Mouse (Mus musculus) hematopoietic stem cell, adult 5-6 weeks (primary cell): ENCODE measurements at regions not wholly inside any gene's neighbourhood (a gene's known extent, or its start where the extent isn't known, plus 50 kb on each side); places are given as distances from the start of the nearest gene placed in this dataset.
"Not testable (repeated sequence)": the region's sequence is repeated elsewhere in the genome, so short reads cannot be mapped to it uniquely, and the experiment has no call there.

Experiments used
- ATAC-seq, 2 experiments: fragments of 125-278 bp in 1 of 2; replicated peaks in 1 of 2; 2 replicates each; pipeline ENCODE4 v1.8.0; 2016 to 2017; ENCODE audit warnings: inconsistent platforms in 2 of 2, mild to moderate bottlenecking in 2 of 2, moderate number of reproducible peaks in 2 of 2, low read depth in 1 of 2, moderate TSS enrichment in 1 of 2; ENCODE audit not compliant: low FRiP score in 2 of 2, poor library complexity in 2 of 2, severe bottlenecking in 2 of 2, insufficient read depth in 1 of 2, low TSS enrichment in 1 of 2

DNA sequence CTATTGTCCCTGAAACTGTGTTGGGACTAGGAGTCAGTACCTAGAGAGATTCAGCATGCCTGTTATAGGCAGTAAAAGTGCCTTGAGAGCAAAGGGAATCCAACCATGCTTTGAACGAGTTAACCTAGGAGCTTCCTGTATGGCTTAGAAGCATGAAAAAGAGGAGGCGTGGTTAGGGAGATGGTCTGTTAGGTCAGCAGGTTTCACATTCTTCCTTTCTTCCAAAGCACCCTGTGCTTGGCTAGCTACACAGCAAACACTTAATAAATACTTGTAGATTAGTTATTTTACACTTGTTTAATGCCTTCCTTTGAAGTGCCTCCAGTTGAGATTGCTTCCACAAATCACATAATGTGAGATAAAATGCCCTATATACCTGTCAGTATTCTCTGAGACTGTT, 284.9 kb upstream of the Adgra3 start:
- no peak for ATAC-seq

DNA sequence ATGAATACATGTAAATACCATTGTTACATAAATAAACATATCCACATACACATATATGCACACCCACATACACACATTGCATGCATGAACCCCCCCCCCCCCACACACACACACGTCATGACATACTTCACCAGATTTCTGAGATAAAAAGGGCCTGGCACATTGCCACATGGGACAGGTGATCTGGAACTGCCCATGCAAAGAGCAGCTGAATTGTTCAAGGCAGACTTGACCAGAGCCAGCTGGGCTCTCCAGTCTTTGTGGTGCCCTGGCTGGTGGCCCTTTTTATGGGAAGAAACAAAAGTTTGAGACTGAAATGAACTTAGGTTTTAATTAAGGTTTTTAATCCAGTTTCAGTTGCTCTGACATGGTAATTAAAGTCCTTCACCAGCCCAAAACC, 250.7 kb upstream of the Adgra3 start:
- no peak for ATAC-seq

DNA sequence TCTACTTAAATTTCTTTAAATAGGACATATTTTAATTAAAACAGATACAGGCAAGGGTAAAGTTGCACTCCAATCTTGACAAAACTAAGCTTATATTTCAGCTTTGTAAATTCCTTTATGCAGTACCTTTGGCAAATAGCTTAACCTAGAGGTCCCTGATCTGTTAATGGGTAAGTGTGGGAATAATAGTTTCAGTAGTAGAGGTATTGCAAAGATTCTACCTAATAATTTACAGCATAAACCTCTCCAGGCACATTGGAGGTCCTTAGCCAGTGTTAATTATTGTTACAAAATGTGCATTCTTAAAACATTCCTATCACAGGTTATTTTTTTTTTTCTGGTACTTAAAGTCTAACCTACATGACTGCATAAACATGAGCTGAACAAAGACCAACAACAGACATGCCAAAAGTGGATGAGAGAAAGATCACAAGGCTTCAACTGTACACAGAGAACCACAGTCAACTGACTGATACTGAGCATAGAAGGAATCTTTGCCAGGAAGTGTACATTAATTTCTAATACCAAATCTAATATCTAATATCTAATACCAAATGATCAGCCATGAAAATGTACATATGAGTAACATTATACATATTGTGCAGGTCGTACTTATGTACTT, 245.2 kb upstream of the Adgra3 start:
- ATAC-seq, result no peak

DNA sequence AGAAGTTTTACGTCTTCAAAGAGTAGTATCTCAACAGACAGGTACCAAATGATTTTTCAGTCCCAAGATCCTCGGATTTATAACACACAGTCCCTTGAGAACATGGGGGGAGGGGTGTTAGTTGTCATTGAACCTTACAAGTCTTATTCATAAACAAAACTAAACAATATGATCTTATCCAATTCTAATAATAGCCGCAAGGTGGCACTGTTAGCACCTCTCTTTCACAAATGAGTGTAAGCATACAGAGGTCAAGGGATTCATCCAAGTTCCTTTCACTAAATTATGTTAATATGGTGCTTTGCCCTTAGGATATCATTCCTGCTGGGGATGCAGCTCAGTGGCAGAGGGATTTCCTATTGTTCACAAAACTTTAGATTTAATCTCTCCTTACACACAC, 235.0 kb upstream of the Adgra3 start:
- ATAC-seq, result no peak

DNA sequence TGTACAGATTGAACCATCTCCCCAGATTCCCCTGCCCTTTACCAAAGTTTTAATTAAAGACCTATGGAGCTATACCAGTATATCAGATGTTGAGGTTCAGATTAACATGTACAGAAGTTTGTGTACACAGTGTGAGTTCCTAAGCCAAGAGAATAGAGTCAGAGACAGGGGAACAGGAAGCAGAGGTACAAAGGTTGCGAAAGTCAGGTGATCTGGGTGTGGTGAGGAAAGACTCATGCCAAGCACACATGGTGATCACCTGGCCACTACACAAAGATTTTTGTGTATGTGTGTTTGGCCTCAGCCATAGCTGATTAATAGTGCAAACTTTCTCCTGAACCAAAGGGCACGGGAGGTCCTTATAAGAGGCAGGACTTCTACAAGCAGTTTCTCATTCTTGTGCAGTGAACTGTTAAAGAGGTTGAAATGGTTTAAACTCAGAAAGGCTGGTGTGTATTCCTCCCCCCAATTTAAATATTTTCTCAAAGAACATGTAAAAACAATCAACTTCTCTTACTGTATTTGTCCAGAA, 232.1 kb upstream of the Adgra3 start:
- no peak for ATAC-seq

DNA sequence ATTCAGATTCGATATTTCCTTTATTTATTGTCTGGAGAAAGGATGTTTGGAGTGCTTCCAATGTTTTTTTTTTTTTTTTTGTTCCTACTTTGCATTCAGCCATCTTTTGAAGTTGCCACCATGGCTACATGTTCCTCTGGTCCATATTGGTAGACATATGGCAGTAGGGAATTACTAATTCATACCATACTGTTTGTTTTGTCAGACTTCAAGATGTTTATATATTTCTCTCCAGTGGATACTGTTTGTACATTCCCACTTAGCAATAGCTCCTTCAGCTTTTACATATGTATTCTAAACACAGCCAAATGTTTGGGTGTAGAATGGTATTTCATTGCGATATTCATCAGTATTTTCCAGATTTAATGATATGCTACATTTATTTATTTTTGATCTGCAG, 201.6 kb upstream of the Adgra3 start:
- ATAC-seq, result no peak

DNA sequence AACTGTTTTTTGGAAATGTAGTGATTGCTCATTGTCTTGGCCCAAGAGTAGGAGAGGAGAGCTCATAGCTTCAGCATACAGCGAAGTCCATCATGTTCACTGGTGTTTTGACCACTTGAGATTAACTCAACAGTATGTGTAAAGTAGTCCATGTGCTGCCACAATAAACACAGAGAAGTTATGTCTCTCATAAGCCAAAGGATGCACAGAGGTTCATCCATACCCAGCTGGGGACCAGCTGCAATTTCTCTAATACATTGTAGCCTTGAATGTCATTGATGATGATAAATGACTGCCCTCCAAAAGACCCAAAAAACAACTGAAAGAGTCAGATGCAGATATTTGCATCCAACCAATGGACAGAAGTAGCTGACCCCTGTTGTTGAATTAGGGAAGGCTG, 199.2 kb upstream of the Adgra3 start:
- ATAC-seq, result no peak

DNA sequence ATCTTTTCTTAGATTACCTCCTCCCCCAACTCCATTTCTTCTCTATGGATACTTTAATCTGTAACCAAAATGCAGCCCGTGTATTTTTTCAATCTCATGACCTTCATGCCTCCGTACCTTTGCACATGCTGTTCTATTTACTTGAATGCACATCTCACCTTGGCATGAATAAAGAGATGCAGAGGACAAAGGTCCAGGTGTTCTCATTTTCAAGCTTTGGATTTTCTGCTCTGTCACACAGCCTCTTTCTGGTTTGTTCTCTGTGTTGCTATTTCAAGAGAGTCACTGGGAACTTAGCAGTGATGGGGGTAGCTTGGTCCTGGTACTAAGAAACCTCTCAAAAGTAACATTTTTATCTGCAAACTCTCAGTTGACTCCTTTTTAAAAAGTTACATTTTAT, 175.3 kb upstream of the Adgra3 start:
- no peak for ATAC-seq

DNA sequence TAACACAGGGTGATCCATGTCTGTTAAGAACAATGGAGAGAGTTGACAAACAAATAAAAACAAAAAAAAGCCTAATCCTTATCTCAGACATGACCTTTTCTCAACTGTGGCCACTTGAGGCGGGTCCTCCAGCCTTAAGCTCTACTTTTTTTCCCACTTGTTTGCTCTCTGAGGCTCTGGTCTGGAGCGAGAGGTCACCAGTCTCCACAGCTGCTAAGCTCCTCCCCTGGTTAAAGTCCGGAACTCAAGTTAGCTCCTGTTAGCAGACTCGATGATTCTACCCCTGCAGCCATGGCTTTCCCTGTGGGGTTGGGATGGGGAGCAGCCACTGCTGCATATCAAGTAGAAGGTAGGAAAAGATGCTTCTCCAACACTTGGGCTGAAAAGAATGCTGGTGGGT, 158.2 kb upstream of the Adgra3 start:
- no peak; a peak in 1 of 4 replicates for ATAC-seq

DNA sequence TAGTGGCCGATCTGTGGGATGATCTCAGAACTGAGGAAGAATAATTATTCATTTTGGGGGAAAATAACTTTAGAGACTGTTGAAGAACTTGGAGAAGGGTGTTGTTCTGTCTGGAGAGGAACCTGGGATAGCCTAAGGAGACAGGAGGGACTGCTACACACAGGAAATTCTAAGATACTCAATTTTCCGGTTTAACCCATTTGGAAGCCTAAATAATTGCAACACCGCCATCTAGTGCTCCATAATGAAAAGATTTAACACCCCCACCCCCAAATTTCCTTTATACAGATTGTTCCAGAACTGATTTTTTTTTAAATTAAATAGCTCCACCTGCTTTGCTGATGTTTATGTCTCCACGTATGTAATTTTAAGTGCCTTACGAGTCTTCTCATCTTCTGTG, 157.2 kb upstream of the Adgra3 start:
- peak in 1 of 2 experiments; percentile 22; a peak in 2 of 4 replicates for ATAC-seq

DNA sequence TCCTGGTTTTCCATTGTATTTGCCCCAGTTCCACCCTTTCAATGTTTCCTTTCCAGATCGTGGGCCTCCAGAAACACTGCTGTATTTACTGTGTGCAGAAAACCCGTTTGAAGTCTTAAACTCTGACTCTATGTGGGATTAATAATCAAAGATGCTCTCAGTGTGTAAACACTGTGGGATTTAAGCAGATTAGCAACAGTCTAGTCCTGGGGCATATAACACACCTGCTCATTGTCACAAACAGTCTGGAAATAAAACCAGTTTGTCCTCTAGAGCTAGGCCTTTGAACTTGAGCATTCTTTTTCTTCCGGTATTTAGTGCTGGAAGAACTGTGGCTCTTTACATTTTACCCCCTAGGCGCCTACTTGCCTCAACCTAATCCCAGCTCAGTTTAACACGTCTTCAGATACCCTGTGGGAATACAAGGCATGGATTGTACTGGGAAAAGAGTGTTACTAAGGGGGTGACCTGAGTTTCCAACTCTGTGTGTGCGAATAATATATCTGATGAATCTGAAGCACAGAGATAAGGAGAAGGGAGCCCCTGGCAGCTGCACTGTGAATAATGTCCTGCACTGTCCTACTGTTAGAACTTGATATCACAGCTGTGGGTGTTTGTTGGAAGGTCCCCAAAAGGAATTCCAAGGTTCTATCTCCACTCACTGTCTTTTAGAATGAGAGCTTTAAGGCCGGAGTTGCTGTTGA, 143.7 kb upstream of the Adgra3 start:
- ATAC-seq, result no peak

DNA sequence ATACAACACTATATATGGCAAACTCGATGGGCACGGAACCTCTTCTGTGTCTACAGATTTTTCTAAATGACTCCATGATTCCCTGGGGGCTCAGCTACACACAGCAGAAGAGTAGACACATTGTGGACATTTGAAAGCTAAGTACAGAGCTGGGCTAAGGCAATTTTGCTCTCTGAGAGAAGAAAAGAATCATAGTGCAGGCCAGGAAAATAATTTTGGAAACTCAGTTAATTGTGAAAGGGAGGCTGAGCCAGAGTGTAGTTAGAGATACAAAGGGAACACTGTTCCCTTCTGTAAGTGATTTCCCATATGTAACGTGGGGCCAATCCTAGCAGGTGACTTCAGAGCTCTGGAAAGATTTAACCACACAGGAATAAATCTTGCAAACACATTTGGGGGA, 137.6 kb upstream of the Adgra3 start:
- ATAC-seq, result no peak

DNA sequence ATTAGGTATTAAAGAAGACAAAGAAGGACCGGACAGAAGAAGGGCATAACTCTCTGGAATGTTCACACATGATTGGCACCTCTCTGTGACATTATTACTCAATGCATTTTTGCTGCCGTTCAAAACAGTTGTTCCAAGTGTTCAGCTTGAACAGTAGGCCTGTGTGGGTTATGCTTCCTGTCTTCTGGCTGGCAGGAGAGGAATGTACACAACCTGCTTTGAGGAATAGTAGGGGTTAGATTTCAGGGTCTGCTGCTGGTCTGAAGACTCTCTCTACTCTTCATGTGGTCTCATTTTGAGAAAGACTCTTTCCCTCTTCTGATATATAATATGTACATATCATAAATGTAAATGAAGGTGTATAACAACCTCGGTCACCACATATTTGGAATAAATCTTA, 137.2 kb upstream of the Adgra3 start:
- no peak for ATAC-seq

DNA sequence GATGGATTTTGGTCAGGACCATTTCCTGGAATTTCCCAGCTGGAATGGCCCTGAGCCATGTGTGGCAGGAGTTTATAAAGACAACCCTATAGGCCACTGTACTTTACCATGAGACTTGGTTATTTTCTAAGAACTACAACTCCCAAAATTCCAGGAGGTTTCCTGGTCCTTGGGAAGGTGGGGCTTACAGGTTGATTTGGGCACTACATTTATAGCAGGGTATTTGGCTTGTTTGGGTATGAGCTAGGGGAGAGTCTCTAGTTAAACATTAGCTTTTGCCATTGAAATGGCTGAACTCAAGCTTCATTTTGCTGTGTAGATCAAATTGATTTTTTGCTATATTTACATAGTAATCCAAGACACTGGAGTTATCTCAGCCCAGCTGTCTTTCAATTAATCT, 130.6 kb upstream of the Adgra3 start:
- ATAC-seq, result no peak

DNA sequence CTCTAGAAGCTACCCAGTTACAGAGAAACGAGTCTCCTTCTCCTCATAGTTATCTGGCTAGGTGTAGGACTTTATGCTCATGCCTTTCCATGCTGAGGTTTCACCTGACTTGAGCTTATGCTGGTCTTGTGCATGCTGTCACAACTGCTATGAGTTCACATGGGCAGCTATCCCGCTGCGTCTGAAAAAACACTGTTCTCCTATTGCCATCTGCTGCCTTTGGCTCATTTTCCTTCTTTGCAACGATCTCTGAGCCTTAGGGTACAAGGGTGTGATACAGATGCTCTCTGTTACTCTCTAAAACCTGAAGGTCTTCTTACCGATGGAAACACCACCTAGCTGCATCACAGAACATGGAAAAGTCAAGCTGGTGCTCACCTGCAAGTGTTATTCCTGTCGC, 123.9 kb upstream of the Adgra3 start:
- ATAC-seq, result no peak

DNA sequence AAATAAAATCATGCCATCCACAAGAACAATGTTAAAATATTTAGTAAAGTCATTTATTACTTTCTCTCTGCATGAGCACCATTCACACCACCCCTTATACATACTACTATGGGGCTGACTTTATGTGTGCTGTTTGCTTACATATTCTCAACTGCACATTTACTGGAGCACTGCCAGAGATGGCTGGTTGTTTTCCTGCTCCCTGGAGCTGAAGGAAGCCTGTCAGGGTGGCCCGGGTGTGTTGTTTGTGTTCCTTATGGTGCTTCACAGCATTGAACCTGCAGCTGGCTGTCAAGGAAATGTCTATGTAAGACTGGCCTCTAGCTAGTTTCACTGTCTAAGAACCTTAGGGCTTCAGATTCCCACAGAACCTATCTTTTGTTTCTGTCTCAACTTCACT, 97.8 kb upstream of the Adgra3 start:
- no peak for ATAC-seq

DNA sequence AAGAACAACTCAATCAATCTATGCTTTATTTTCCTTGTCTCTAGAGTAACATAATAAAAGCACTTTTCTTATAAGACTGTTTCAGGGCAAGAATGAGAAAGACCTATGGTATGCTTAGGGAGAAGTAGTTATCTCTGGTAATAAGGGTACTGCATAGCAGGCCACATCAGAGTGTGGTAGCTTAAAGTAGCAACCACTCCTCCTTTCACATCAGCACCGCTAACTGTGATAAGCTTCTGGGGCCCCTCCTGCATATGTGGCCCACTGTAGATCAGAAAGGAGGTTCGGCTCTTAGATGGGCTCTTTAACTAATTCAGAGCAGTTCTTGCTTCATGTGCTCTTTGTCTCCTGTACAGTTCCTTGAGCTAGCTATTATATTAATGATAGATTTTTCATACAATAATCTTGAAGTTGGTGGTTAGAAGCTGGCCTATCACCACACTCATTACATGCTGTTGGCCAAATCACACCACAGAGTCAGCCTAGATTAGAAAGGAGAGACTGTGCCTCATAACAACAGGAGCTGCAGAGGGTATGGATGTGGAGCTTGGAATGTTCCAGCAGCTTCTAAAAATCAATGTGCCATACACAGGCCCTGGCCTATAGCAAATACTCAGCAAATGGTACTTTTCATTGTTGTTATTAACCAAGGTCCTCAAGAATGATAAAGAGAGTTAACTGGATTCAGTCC, 96.5 kb upstream of the Adgra3 start:
- ATAC-seq, result not testable (repeated sequence)

DNA sequence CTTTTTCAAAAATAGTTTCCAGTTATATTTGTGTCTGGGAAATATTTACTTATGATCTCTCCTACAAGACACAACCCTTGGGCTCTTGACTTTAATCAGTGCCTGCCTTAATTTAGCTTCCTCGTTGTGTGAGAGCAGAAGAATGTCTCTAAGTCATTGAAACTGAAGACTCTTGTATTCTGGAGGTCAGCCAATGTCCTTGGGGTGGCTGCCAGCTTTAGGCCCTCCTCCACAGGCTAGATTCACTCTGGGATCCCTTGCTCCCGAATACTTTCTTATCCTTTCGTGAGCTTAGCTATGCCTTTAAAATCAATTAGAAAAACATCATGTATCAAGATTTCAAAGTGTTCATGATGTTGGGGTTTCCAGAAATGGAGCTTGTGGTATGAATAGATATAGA, 88.1 kb upstream of the Adgra3 start:
- ATAC-seq, result no peak
